Mouse (Mus musculus) ES-CJ7 (cell line): ENCODE results near the gene Lrrc74b.
"Not testable (repeated sequence)": the region's sequence is repeated elsewhere in the genome, so short reads cannot be mapped to it uniquely, and the experiment has no call there.

Source experiments
- DNase-seq: peaks from one replicate; pipeline ENCODE4 v3.0.0; 2011; ENCODE audit warnings: low read depth, low spot score

Gene Lrrc74b

DNA sequence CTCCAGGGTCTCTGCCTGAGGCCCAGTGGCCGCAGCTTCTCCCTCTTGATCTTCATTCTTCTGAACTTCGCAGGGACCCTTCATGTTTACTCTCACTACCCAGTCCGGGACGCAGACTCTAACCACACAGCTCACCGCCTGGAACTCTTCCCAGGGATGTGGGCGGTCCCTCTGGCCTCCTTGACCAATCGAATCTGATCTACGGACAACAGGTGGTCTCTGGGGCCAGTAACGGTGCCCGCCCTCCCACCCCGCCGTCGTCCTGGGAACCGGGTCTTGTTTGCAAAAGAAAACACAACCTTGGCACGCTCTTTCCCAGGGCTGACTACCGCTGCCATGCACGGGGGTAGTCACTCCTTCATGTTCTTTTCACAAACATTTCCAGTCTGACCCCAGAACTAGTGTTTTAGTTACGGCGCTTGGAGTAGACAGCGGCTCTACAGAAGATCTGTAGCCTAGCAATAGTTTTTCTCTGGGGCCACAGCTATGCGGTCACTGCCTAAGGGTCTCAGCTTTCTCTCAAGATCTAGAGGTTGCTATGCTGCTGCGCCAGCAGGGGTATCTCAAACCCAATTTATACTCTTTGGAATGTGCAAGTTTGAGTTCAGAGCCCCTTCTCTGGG is at the start of gene Lrrc74b:
Gene Lrrc74b (minus strand): TSS at position 120 of the 623 bp plus-strand sequence.
- DNase-seq, result peak; percentile 80

DNA sequence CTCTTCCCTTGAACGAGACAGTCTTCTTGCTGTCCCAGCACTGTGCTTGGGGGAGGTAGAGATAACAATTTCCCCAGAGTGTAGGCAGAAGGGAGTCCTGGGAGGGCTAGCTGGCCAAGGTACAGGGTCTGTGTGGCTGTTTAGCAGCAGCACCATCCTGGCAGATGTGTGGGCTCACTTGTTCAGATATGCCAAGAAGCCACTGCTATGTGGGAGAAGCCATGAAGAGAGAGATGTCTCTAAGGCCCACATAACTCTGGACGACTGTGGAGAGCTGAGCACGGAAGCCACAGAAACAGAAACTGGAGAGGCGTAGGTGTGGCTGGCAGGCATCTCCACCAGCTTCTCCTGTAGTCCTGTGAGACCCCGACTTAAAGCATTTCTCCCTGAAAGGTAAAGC is 44.6 kb upstream of the Lrrc74b start:
- no peak for DNase-seq

DNA sequence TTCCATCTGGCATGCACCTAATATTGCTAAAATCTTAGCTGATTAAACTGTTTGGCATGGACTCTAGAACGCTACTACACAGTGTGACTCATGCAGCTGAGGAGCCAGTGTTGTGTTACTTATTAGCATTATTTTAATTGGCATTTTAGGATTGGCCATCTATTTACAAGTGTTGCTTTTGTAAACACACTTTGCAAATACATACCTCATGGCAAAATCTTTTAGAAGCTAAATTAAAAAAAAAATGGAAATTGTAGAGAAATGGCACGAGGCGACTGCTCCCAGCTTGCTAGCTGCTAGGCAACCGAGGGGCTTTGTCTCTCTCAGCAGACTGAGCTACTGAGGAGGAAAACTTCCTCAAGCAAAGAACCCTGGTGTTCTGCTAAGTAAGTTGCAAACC is 43.9 kb upstream of the Lrrc74b start:
- no peak for DNase-seq

DNA sequence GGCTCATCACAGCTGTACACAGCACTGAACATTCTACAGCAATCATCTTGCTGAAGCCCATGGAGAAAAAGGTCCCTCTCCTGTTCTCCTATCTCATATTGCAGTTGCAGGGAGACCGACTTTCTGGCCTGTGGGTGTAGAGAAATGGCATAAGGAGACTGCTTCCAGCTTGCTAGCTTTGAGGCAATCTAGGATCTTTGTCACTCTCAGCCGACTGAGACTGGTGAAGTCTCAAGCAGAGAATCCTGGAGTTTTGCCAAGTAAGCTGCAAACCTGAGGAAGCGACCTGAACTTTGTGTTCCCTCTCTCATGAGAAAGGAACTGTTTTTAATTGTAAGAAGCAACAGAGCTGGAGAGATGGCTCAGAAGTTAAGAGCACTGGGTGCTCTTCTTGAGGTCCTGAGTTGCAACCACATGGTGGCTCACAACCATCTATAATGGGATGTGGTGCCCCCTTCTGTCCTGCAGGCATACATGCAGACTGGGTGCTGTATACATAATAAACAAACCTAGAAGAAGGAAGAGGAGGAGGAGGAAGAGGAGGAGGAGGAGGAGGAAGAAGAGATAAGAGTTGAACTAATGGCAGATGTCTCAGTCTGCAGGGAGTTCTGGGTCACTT is 40.0 kb upstream of the Lrrc74b start:
- peak; percentile 66 for DNase-seq

DNA sequence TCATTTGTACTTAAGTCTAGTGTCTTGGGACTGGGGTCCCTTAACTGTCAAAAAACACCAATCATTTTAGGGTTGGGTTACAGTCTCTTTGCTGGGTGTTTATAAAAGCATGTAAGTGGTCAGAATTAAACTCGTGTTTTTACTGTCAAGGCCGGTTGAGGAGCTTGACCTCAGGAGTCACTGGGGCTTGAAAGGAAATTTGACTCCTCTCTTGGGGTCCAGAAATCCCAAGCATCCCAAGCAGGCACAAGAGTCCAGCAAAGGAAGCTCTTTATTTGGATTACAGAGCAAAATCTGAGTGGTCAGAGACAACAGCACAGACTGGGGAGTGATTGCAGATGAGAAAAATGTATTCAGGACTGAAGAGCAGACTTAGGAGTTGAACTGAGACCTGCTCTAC is 29.7 kb upstream of the Lrrc74b start:
- DNase-seq, result no peak

DNA sequence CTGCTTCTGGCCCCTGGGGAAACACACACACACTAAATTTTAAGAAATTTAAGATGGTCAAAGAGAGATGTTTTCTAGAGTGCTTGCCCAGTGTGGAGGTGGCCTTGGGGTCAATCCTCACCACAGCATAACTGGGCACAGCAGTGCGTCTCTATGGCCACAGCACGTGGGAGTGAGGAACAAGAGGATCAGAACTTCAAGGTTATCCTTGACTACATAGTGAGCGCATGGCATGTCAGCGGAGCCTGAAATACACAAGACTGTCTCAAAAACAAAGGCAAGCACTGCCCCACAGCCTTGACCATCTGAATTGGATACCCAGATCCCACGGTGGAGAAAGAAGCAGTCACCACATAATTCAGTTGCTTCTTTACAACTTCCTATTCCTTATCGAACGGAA is 23.5 kb upstream of the Lrrc74b start:
- no peak for DNase-seq

DNA sequence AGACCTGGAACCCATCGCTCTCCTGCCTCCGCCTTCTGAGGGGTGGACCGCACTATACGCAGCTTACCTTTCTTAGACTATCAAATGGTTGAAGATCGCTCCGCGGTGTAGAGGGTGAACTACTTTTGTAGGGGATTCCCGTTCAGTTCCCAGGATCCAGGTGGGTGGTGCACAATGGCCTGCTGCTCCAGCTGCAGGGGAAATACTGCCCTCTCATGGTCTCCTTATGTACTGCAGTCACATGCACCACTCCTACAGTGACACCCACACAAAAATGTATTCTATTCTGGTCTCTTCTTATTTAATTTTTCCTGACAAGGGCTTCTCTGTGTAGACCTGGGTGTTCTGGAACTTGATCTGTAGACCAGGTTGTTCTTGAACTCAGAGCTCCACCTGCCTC is 22.0 kb upstream of the Lrrc74b start, which contains the start of gene Slc7a4:
Gene Slc7a4 (minus strand): TSS at position 151 of the 400 bp plus-strand sequence.
- DNase-seq, result peak; percentile 94

DNA sequence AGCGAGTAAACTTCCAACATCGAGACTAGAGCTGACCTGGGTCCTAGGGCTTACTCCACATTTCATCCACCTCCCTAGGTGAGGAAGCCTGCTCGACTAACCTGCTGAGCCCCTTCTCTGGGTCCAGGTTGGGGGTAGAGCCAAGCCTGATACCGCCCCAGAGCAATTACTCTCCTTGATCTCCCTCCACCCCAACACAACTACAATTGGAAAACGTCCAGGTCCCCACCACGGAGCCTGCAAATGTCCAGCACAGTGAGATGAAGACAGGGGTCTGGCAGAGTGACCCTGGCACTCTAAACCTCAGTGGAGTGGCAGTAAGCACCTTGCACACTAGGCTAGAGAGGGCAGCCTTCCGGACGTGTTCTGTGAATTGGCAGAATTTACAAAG is 15.8 kb upstream of the Lrrc74b start:
- no peak for DNase-seq

DNA sequence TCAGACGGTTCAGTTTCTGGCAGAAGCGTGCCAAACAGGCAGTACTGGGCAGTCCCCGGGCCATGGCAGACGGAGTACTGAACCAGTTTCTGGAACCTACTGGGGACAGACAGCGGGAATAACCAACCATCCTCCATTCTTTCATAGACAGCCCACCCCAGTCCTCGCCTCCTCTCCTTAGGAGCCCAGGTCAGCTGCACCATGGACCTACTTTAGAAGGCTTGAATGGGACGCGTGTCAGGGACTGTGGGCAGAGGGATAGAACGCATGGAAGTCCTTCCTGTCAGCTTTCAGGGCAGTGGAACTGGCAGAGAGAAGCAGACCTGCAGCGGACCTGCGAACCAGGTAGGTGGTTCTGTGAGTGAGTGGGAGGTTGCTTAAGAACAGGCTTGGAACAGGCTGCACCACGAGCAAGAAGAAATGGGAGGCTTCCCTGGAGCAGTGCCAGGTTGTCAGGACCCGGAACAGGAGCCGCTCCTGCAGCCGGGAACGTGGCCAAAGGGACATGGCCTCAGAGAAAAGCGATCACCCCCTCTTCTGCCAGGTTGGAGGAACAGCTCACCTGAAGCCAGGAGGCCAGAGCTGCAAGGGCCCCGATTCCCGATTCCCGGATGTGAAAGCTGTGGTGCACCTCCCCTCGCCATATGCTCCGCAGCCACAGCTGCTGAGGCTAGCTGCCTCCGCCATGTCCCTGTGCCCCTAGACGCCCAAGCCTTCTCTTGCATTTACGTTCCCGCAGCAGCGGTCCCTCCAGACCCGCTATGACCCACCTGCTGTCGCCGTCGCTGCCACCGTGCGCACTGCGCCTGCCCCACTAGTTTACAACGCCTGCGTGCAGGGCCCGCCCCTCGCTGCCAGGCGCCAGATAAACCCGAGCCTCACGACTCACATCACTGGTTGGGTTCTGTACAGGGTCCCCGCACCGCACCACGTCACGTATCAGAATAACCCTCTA is 15.1 kb upstream of the Lrrc74b start:
- peak; percentile 27 for DNase-seq

DNA sequence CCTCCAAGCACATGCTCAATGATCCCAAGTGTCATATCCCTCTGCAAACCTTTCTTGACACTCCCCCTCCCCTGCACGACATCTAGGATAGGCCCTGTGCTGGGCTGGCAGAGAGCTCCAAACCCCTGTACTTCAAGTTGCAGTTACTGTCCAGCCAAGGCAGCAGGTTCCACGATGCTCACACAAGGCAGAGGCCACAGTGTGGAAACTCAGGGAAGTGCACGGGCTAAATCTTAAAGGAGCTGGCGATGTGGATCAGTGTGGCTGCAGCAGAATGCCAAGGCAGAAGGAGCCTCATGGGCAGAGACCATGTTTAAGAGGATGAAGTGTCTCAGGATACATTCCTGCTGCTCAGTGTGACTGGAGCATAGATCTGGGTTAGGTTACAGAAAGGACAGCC is 5.1 kb upstream of the Lrrc74b start:
- DNase-seq, result no peak

DNA sequence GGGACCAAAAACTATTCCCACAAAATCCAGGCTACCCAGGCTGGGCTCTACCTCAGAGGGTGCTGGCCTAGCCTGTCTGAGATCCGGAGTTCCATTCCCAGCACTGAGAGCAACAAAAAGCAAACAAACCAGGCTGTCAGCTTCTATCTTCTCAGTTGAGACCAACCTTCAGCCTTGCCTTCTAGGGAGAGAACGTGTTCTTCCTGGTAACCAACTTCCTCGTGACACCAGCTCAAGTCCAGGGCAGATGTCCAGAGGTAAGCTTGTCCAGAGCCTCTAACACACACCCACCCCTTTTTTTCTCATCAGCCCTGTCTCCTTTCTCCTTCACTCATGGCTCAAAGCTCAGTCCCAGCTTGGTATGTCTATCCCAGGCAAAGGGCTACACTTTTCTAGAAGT is 3.7 kb upstream of the Lrrc74b start:
- no peak for DNase-seq

DNA sequence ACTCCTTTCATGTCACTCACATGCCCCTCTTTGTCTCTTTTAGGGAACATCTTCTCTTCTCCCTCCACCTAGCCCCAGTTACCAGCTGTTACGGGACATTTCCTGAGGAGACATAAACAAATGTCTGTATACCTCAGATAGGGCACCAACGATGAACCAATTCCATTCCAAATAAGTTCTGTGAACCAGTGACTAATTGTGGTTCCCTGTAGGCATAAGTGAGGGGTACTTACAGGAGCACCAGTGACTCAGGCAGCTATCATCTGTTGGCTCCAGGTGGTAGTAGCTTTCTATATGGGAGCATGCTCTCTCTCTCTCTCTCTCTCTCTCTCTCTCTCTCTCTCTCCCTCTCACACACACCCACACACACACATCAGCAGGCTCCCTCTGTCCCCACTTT is 3.2 kb upstream of the Lrrc74b start:
- DNase-seq, result no peak

DNA sequence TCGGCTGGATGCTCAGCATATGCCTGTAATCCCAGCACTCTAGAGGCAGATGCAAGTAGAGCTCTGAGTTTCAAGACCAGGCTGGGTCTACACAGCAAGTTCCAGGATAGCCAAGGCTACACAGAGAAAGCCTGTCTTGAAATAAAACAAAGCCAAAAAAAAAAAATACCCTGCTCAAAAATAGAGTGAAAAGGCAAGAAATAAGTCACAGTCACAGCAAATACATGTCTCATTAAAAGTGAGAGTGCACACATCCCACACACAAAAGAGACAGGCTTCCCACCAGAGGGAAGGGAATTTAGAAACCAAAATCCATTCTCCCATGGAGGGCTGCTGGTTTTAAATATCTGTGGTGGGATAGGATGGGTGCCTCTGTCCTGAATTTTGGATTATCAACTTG is 2.5 kb upstream of the Lrrc74b start:
- no peak for DNase-seq

DNA sequence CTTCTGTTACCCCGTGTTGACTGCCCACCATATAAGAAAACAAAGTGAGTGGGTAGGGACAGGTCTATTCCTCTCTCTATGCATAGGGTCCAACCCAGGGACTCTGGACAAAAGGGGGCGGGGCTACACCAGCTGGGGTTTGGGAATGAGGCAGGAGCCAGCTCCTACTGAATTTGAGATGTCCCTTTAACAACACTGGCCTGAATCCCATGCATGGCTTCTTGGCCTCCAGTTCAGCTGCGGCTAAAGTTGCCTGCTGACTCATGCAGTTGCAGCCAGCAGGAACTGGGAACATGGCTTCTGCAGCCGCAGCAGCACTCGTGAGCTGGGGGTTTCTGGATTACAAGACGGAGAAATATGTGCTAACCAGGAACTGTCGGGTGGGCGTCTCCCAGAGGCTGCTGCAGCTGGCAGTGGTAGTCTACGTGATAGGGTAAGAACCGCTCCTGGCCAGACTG is 733 bp upstream of the Lrrc74b start, which contains the start of gene P2rx6:
Gene P2rx6 (plus strand): TSS at position 135 of the 458 bp plus-strand sequence.
- DNase-seq, result peak; percentile 21

DNA sequence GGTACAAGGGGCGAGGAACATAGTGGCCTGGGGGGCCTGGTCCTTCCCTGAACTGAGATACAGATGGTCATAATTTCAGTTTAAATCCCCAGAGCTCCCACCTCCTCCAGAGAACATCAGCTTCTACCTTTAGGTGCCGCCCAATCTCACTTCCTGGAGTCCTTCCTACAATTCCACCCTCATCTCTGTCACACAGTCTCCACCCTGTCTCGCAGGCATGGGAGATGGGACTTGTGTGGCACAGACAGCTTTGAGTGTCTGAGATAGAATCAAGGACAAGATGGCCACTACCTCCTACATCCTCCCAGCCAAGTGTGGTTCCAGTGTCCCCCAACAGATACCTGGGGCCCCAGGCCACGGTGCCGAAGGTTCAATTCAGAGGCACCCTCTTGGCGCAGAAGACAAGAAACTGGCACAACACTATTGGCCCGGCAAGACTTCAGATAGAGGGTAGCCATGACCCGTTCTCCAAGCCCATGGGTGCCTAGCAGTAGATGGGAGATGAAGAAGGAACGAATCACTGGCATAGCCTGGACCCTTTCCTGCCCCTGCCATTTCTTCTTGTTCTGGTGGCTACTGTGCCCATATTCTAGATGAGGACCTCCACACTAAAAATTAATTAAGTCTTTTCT is 1.5 kb downstream of the Lrrc74b start:
- DNase-seq, result no peak

DNA sequence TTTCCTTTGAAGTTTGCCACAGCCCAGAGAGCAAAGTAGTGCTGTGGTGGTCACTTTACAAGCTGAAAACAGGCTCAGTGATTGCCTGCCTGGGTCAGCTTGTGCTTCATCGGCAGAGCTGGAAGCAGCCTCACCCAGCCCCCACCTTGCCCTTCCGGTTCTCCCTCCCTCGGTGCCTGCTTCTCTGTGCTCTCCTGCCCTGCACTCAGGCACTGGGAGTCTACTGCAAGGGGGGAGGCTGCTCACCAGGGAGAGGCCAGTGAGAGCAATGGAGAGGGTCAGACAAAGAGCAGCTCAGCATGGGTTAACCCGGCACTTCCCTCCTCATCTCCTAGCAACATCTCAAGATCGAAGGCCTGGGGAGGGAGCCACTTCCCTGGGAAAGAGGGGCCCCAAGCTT is 2.2 kb downstream of the Lrrc74b start:
- DNase-seq, result peak; percentile 58

DNA sequence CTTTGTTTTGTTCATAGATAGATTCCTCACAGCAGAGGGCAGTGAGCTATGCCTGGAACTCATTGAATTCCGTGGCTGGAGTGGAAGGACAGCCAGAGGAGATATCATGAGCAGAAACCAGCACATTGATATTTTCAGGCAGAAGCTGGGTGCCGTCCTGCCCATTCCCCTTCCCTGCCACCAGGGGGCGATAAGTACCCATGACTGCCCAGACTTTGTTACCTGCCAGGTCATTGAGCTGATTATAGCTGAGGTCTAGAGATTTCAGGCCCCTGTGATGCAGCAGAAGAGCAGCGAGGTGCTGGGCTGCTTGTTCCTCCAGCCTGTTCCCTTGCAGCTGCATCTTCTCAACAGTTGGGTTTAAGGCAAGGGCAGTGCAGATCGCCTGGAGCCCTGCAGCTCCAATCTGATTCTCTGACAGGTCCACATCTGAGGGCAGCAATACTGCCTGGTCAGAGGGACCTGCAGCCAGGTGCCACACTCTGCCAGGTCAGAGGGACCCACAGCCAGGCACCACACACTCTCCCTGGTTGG is 3.0 kb downstream of the Lrrc74b start:
- DNase-seq, result peak; percentile 74

DNA sequence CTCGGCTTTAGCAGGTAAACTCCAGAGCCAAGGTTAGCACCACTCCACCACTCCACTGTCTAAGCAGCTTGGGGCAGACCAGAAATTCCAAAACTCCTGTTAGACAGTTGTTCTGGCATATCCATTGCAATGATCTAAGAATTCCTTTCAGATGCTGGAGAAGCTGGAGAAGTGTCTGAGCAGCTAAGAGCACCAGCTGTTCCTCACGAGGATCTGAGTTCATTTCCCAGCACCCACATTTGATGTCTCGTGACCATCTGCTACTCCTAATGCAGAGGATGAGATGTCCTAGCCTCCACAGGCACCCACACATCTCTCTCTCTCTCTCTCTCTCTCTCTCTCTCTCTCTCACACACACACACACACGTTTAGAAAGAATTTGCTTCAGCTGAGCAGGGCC is 4.1 kb downstream of the Lrrc74b start:
- DNase-seq, result no peak

DNA sequence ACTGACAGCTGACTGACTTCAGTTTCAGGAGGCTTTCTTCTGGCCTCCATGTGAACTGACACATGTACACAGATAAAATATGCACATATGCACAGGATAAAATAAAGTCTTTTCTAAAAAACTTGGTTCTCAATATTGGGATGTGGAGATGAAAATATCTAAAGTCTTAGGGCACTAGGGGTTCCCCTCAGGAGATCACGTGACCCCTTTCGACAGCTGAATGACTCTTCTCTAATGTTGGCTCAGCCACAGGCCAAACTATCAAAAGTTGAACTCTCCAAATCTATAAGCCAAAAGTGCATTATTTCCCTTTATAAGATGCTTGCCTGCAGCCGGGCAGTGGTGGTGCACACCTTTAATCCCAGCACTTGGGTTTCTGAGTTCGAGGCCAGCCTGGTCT is 4.9 kb downstream of the Lrrc74b start:
- DNase-seq, result no peak

DNA sequence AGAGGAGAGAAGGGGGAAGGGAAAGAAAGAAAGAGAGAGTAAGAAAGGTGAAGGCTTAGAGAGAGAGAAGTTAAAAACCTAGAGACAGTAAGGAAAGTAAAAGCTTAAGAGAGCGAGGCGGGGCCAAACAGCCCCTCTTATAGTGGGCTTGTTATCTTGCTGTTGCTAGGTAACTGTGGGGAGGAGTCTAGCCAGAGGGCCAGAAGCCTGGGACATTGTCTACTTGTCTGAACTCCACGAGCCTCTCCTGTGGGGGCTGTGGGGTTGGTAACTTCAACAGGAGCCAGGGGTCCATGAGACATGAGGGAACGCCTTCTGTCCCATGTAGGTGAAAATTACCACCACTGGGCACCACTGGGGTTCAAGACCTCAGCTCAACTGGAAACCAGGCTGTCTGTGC is 6.3 kb downstream of the Lrrc74b start:
- DNase-seq, result not testable (repeated sequence)

DNA sequence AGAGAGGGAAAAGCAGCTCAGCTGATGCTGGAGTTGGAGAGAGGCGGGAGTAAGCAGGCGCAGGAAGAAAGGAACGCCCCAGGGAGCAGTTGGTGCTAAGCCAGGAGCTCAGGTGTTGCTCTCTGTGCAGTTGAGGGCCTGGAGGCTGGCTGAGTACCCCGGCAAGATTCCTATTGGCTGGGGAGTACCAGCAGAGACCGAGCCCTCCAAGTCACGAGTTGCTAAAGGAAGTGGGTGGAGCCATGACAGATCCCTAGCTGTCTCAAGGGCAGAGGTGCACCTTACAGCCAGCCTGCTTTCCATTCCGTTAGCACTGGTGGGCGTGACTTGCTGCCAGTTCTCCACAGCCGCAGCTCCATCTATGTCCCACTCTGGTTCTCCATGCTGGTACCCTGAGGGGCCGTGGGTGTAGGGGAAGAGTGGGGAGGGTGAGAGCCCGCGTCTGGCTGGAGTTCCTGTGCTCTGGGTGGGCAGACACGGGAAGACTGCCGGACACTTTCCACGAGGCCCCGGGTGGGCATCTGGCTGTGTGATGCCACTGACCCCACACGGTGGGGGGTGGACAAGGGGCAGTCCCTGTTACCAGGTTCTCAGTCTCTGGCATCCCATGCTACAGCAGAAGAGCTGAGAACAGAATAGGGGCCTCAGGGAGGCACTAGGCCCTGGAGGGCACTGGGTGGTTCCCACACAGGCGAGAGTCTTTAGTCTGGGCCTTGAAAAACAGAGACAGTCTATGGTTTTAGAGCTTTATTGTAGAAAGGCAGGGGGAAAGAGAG is 6.9 kb downstream of the Lrrc74b start:
- peak; percentile 98 for DNase-seq
